Mouse (Mus musculus): ENCODE measurements around the gene Banp.
A peak's percentile ranks its signal among the peaks of the same experiment; 100 is the strongest.

Gene Banp

DNA sequence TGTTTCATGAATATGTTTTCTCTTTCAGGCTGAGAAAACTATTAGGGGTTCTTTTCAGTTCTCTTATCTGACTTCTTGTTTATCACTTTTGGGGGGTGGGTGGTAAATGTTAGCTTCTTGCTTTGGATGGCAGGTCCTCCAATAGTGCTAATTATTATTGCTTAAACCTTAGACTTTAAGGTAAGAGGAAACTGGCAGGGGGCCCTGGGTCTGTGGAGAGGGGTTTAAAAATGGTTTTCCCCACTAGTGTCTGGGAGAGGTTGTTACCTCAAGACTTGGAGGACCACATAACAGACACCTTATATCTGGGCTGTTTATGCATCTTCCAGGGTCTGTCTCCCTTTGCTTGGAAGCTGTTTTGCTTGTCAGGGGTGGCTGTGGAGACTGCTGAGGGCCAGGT, 2.6 kb downstream of the Banp start:
- no peak for DNase-seq

DNA sequence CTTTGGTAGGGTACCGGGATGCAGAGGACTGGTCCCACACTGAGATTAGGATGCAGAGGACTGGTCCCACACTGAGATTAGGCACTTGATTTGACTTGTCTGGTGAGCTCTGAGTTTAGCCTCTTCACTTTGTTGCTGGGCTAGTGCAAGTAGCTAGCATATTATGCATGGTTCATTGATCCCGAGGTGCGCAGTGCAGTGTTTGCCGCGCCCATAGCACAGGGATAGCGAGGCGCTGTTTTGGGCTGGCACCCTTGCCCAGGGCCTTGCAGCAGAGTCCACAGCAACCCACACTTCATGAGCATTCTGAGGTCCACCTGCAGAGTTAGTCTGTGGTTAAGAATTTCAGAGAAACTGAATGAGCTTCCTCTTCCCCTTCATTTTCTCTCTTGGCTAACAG, 3.2 kb downstream of the Banp start:
- no peak for DNase-seq

DNA sequence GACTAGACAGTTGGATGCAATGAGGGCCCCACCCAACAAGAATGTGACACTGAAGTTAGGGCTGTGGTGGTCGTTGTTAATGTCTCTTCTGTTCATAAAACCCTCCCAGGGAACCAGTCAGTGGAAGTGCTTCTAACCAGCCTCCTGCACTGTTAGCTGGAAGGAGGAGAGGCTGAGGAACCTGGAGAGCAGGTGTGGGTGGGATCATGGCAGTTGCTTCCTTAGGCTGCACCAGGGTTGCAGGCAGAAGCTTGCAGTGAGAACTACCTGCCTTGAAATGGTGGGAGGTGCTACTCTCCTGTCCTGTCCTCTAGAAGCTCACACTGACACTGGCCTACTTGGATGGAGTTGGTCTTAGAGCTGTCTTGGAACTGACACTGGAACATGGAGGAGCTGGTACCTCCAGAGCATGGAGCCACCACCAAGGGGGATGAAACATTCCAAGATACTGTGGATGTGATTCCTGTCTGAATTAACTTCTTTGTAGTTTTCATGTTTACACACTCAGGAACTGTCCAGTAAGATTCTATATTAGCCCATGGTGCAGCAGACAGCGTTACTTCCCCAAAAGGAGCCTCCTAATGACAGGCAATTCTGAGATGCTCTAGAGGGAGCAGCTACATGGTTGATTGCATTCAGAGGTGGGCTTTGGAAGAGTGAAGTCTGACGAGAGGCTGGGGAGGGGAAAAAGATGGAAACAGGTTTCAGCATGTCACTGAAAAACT, 4.4 kb downstream of the Banp start:
- DNase-seq: no peak

DNA sequence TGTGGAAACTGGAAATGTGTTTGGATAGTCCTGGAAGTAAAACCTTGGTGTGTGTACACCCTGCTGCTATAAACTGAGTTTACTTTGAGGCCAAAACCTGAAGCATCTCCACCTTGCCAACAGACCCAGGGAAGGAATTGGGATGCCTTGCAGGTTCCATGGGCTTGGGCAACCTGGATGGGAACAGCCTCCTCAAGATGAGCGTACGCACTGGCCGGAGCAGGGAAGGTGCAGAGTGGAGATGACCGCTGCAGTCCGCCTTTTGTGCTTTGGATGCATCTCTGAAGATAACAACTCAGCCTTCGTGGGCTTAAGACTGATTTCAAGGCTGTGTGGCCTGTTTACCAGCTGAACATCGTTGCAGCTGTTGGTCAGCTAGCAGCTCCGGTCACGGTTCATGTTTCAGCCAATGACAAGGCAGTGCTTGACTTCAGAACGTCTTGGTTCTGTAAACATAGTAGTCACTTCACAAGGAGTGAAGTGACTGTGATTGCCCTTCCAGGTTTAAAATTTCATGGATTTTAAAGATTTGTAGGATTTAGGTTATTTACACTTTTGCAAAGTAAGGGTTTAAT, 5.5 kb downstream of the Banp start:
- no peak for DNase-seq

DNA sequence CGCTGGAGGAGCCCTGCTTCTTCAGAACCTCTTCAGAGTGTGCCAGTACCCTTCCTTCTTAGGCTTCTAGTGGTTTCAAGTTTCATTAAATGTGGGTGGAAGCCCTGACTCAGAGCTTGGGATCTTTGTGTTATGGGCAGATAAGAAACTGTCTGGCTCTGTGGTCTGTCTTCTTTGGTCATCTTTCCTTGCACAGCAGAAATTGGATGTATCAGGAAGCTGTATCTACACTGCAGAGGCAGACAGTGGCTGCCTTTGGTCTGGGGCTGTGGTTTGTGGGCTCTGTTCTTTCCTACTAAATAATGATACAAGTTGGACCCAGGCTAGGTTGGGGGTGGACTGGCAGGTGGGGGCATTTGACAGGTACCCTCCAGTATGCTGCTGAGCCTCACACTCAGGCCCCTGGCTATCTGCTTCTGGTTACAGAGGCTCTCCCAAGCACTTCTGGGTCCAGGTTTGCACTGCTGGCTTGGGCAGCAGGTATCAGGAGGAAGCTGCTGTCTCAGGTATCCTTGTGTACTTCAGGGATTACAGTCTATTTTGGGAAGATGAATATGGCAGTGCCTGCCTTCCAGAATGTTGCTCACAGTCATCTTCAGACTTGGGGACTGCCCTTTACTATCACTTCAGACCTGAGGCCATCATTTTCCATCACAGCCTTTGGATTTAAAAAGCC, 6.4 kb downstream of the Banp start:
- DNase-seq: no peak

DNA sequence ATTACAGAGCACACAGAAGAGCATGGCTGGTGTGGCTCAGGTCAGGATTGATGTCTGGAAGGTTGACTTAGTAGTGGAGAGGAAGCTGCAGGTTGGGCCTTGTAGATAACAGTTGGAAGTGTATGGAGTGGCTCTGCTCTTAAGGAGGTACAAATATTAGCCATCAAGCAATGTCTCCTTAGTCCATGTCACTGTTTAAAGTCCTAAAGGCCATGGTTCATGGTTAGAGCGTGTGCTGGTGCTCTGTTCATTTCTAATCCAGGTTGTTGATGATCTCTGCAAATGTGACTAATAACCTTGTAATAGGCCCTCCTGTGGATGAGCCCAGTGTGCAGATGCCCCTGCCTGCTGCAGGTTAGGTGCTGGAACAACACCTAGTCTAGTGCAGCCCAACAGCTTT, 8.8 kb downstream of the Banp start:
- no peak for DNase-seq

DNA sequence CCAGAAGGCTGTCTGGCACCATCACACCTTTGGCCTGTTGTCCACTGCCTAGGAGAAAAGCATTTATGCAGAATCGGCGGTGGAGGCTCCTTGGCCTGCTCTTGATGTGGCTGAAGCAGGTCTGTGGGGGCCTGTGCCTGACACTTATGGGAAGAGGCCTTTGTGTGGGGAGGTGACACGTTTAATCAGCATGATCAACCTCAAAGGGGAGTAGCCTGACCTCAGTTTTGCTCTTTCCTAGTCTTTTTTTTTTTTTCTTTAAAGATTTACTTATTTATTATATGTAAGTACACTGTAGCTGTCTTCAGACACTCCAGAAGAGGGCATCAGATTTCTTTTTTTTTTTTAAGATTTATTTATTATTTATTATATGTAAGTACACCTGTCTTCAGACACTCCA, 13.3 kb downstream of the Banp start:
- DNase-seq: no peak

DNA sequence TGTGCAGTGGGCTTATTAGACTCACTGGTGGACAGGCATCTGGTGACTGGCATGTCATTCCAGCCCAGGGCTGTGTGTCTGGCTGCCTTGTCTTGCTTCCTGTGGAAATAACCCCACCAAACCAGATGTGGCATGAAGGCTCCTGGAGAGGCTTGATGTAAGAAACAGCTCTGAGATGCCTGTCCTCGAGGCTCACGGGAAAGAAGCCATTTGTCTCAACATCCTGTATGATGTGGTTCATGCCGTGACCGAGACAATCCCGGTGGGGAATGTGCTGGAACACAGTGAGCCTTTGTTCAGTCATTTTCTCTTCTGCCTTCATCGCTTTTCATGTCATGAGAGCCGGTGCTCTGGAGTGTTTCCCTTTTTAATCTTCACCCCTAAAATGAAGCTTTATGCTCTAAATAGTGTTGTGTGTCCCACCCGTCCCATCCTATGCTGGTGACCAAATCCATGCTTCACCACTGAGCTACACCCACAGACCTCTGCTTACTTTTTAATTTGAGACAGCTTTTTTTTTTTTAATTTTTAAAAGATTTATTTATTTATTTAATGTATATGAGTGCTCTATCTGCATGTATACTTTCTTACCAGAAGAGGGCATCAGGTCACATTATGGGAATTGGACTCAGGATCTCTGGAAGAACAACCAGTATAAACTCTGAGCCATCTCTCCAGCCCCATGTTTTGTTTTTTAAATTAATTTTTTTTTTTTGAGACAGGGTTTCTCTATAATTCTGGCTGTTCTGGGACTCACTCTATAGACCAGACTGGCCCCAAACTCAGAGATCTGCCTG, 15.4 kb downstream of the Banp start:
- DNase-seq: peak; percentile 52

DNA sequence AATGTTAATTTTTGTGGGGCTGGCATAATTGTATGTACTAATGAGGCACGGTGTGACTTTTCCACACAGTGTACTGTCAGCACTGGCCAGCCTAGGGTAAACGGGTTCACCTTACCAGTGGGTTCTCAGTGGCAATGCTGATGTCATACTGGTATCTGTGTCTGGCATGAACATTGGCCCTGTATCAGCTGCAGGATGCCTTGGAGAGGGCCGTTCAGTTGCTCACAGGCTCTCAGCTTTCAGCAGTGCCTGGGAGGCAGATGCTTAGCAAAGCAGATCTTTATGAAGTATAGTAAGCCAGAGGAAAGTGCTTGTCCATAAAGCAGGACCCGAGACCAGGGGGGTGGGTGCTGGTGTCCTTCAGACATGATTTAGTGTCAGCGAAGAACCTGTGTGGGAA, 16.6 kb downstream of the Banp start:
- DNase-seq: peak; percentile 17

DNA sequence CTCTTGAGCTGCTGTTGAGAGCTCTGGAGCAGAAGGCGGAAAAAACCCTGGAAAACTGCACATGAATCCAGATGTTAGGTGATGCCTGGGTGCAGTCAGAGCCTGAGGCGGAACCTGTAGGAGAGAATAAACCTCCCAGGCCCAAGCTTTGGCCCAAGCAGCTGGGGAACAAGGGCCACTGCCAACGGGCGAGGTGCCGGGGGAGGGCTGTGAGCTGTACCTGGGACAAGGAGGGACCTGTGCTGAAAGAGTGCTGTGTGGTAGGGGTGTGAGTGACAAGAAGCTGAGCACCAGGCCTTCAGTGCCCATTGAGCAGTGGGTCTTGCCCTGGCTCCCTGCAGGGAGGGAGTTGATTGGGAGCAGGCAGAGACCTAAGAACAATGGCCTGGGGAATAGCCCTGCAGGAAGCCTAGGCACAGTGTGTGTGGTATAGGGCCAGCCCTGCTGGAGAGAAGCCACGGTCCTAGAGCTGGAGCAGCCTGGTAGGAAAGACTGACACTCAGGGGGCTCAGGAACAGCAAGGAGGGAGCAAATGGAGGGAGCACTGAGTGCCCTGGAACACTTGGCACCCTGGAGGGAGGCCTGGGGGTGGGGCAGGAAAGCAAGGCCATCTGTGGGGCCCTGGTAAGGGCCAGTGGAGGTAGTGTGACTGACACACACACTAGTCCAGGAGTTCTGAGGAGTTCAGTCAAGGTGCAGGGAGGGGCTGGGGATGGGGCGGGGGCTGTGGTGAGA, 17.3 kb downstream of the Banp start:
- DNase-seq: no peak

DNA sequence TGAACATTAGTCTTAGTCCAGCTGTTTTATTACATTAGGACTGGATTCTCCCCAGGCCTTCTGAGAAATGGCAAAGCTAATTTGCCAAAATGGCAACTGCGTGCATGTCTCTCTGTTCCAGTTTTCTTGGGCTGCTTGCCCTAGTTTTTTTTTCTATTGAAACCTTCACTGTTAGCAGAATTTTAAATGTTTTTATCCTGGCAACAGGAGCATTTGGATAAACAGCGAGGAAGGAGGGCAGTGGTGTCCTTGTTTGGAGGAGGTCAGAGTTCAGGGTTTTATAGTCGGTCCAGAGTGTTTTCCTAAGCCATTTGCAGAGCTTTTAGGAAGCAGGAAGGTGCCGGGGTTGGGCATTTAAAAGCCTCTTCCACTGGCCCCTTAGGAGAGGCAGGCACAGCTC, 18.4 kb downstream of the Banp start:
- DNase-seq: peak; percentile 25

DNA sequence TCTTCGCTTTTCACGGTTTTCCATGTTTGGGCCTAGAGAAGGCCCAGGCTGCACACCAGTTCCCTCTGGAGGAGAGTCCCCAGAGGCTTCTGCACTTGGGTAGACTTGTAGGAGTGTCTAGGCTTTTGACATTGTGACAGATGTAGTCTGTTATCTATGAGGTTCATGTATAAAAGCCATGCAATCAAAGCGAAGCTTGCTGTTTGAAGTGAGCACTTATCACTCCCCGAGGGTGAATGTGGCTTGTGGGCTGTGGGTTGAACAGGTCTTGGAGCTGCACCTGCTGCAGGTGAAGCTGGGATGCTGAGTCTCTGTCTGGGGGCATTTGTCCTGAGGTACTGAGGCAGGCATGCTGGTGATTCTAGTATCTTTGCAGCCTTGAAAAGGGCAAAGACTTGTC, 19.0 kb downstream of the Banp start:
- no peak for DNase-seq

DNA sequence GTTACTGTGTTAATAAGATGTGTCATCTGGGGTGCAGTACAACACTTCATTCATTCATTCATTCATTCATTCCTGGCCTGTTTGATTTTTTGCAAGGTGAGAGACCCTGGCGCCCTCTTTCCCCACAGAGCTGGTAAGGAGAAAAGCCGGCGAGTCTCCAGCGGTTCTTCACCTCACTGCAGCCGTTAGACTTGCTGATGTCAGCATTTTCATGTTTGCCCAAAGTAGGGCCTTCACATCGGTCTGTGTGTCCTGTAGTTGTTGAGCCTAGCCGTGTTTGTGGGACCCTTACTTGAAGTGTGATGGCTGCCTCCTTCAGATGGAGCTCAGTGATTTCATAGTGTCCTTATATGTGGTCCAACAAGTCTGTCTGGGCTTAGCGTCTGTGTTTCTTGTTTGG, 20.7 kb downstream of the Banp start:
- no peak for DNase-seq

DNA sequence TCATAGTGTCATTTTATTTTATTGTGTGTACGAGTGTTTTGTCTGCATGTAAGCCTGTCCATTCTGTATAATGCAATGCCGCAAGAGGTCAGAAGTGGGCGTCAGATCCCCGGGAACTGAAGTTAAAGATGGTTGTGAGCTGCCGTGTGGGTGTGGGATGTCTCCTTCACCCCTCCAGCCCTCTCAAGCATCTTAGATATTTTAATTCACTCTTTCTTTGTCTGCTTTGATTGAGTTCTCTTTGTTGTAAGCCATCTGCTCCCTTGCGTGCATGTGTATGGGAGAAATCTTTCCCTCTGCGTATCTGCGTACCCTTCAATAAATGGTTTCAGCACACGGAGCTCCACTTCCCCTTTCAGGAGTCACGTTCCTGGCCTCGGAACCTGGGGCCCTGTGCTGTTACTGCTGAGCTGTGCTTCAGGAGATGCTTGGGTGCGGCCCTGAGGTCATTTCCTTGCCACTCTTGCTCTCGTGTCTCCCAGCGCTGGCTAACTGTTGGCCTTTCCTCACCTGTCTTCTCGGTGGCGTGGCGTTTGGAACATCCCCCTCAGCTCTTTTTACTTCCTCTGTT, 22.0 kb downstream of the Banp start:
- no peak for DNase-seq

DNA sequence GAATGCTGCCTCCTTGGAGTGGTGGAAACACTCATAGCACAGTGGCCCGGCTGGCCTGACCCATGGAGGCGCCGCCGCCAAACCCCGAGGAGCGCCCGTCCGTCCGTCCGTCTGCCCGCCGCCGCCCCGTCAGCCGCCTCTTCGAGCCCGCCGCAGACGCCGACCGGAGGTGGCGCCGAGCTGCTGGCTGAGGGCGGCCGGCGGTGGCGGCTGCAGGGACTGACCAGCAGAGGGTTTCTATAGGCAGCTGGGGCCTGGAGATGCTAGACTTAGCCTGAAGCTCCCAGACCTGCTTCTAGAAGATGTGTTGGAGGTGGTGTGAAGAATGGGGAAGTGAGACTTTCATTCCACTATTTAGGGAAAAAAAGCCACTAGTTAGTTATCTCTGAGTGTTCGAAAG, 24.4 kb downstream of the Banp start:
- no peak for DNase-seq

DNA sequence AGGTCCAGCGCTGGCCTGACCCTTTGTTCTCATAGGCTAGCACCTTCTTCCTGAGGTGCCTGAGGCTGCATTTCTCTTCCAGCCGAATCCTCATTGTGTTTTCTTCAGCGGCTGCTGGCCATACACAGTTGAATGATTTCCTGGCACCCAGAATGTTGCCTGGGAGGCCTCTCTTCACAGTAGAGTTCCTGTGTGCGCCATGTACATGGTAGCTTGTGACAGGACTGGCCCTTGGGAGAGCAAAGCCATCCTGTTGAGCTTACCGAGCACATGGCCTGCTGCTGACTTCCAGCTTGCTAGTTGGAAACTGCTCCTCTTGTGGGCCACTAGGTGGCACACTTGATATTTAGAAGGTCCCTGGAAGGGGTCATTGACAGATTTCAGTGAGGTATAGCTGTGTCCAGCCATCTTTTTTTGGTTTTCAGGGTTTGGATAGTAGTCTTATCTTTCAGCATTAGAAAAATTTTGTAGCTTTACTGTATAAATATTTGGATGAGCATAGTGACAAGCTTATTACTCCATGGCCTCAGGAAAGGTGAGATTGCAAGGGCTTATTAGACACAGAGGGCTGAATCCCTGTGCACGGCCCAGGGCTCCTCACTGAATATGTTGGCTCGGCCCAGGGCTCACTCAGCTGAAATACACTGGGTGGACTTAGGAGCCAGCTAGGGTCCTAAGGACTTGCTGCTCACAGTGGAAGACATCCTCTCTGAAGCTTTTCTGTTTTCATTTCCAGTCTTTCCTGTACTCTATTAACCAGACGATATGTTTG, 28.5 kb downstream of the Banp start:
- peak; percentile 82 for DNase-seq

DNA sequence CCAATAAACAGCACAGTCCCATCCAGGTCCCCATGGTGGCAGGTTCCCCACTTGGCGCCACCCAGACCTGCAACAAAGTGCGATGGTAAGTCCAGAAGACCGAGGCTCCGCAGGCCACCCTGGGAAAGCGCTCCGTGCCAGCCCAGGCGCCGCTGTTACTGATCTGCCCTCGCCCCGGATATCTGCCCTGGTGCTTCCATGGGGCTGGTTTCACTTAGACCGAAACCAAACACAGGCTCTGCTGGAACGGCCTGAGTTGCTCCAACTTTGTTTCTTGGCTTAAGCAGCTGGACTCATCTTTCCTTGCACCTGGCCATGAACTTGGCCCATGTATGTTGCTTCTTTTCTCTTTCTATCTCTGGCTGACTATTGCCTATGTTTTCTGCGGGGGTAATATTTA, 29.1 kb downstream of the Banp start:
- no peak for DNase-seq

DNA sequence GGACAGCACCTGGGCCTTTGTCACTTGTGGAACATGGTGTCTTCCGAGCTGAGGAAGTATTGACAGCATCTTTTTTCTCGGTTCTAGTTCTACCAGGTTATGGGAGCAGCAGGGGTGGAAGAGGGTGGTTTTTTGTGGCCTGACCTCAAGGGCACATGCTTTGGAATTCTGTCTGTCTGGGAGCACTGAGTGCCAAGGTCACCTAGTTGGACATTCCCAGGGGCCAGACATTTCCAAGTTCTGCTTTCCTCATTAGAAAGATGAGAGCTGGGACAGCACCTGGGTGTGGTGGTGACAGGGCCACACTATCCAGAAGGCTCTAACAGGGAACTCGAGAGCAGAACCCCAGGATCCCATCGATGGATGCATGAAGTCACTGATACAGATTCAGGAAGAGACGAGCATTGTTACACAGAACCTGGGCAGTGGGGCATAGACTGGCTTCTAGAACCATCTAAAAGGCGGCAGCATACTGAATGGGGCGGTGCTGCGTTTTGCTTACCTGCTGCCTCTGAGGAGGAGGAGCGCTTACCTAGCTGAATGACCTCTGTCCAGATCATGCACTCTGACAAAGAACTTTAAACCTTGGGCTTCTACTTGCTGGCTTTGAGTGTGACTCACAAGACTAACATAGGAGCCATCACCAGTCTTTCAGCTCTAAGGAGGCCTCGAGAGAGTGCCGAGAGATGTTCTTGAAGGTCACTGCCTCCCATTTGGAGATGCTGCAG, 31.4 kb downstream of the Banp start:
- no peak for DNase-seq

DNA sequence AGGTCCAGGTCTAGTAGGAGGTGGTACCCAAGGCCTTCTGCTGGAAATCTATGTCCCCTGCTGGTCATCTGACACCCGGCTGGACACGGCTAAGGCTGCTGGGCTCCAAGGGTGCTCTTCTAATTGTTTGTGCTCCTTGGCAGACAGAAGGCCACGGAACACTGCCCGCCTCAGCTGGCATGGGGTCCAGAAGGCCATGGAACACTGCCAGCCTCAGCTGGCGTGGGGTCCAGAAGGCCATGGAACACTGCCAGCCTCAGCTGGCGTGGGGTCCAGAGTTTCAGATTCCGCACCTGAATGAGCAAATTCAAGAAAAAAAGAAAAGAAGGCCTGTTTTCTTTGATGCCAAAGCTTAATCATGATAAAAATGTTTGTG, 32.0 kb downstream of the Banp start:
- no peak for DNase-seq

DNA sequence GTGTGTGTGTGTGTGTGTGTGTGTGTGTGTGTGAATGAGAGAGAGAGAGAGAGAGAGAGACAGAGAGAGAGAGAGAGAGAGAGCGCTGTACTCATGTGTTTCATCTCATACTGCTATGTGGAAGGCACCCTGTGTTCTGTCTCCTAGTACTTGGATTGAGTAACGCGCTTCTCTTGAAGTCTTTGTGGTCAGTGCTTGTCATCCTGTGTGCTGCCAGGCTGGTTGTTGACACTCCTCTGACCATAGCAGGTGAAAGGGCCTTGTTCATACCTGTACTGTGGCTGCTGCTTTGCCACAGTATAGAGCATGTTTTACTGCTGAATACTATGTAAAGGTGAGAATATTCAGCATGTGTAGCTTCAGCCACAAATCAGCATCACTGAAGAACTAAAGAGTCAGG, 36.1 kb downstream of the Banp start:
- DNase-seq: no peak

DNA sequence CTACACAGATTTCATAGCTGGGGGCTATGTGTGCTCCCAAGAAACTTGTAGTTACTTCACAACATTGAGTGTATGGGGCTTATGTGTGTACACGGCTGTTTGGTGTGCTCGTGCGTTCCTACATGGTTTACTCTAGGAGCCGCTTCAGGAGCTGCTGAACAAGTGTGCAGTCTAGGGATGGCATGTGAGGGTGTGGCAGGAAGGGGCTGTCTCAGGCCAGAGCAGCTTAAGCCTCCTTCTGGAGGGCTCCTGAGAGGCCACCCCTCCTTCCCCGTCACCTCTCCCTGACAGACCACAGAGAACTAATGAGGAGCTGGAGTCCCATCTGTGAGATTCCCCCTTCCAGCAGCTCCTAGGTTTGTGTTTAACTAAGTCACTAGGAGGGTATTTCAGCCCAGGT, 38.3 kb downstream of the Banp start:
- DNase-seq: no peak

Data from embryo, embryonic 11 days (tissue).